Mouse (Mus musculus): Measurements from ENCODE around the gene Arrb1. TPM values are rescaled to one million over a fixed set of nuclear protein-coding genes. Genes with fewer than 3 reads are reported as not detected.
"Not testable (repeated sequence)": the region's sequence is repeated elsewhere in the genome, so short reads cannot be mapped to it uniquely, and the experiment has no call there.

Gene Arrb1
- polyA plus RNA-seq (2014; fragmentation: Nextera tagmentation; extraction: Ambion mirVana), result 2.9 and 3.3 TPM in 2 replicates

DNA sequence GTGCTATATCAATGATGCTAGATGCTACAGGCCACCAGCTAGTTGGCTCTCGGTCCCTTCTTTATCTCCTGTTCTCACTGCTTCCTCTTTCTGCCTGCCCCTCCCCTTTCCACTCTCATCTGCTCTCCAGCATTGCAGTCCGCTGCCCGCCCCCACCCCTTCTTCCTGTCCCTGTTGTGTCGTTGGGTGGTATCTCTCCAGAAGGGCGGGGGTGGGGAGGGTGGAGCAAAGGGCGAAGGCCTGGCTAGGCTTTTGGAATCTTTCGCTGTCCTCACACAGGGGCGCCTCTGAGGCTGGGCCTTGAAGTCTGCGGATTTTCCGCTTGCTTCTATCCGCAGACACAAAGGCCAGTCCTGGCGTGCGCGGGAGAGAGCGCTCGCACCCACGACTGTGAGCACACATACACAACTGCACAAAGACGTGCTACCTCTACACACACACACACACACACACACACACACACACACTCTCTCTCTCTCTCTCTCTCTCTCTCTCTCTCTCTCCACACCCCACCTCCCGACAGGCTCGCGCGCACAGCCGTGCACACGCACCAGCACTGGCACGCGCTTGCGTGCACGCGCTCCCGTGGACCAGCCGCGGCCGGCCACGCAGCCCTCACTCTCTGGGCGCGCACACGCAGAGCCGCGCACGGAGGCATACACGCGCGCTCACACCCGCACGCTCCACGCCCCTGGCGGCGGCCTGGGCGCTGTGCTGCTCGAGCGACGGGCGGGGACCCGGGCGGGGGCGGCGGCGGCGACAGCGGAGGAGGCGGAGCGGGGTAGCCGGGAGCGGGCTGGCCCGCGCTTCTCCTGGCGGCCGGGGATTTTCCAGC lies at the start of gene Arrb1:
Gene Arrb1 (plus strand): TSS at position 566 of the 835 bp plus-strand sequence.
- peak; percentile 71 for ATAC-seq (ENCODE audit: insufficient number of reproducible peaks, low FRiP score, low TSS enrichment, low read depth)
- peak within 1 kb of the TSS; percentile 95 for H3K4me2 ChIP-seq (ENCODE audit: low read depth, severe bottlenecking)
- H3K9ac ChIP-seq (ENCODE audit: low read length), result peak within 1 kb of the TSS; percentile 85
- H3K4me1 ChIP-seq (ENCODE audit: control insufficient read depth, insufficient read depth, low read length), result peaks cover 29% of the 10 kb centered on the region
- peak within 1 kb of the TSS; percentile 56; the same call in 1 of the 2 replicates for H3K27ac ChIP-seq (replicated peaks; ENCODE audit: low read depth, low read length)
- H3K9me3 ChIP-seq (ENCODE audit: control insufficient read depth, low read length), result no peaks in the 10 kb centered on the region
- under 1% methylated on average over 63 of the region's 68 CpGs for WGBS
- DNase-seq (ENCODE audit: low spot score), result peak; percentile 79
- peak within 1 kb of the TSS; percentile 65 for H3K4me3 ChIP-seq (ENCODE audit: low read depth, low read length)
- no peaks in the 10 kb centered on the region for H3K27me3 ChIP-seq (ENCODE audit: control insufficient read depth, insufficient read depth, low read length)
- H3K36me3 ChIP-seq (ENCODE audit: control insufficient read depth, insufficient read depth, low read length), result no peaks in the 10 kb centered on the region

DNA sequence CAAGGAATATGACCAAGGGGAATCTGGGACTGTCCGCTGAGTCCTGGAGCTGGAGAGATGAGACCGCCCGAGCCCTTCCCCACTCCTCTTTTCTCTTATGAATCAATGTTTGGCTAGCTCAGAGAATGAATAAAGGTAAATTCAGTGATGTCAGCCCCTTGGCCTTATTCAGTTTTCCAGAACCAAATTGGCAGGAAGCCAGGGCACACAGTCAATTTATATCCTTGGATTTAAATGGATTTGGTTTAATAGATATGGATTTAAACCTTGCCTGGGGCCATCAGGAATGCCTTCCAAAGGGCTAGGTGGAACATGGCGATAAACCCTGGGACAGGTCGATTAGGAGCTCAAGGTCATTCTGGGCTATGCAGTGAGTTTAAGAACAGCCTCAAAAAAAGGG lies 45.6 kb upstream of the Arrb1 start:
- DNase-seq (ENCODE audit: low spot score) (no peak), ATAC-seq (ENCODE audit: insufficient number of reproducible peaks, low FRiP score, low TSS enrichment, low read depth) (no peak)
- H3K36me3 ChIP-seq (ENCODE audit: control insufficient read depth, insufficient read depth, low read length), result no peaks in the 10 kb centered on the region
- no peak overlapping the region for H3K4me3 ChIP-seq (ENCODE audit: low read depth, low read length)
- 82% methylated on average over 5 of the region's 5 CpGs for WGBS
- H3K4me1 ChIP-seq (ENCODE audit: control insufficient read depth, insufficient read depth, low read length), result no peaks in the 10 kb centered on the region
- no peak overlapping the region for H3K27ac ChIP-seq (replicated peaks; ENCODE audit: low read depth, low read length)
- H3K9ac ChIP-seq (ENCODE audit: low read length), result no peak overlapping the region
- H3K4me2 ChIP-seq (ENCODE audit: low read depth, severe bottlenecking), result no peak overlapping the region
- H3K27me3 ChIP-seq (ENCODE audit: control insufficient read depth, insufficient read depth, low read length), result no peaks in the 10 kb centered on the region
- 0 out of 2 replicates have a peak, but pooled peaks cover 2% of the 10 kb centered on the region for H3K9me3 ChIP-seq (ENCODE audit: control insufficient read depth, low read length)

DNA sequence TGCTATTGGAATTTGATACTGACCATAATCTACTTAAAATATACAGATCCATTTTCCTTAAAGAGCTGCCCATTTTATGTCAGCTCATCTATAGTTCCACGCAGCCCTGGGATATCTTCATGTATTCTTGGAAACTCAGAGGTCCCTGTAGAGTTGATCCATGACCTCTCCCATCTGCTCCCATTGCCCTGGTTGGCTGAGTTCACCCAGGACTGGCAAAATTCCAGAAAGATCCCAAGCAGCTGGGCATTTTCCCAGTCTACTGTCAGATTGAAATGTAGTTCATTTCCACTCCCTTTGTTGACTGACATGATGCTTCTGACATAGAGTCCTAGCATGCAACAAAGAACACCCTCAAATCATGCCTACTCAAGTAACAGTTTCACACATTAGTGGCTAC lies 36.1 kb upstream of the Arrb1 start:
- no peak for ATAC-seq (ENCODE audit: insufficient number of reproducible peaks, low FRiP score, low TSS enrichment, low read depth)
- DNase-seq (ENCODE audit: low spot score), result no peak
- Histone ChIP-seq H3K27ac (replicated peaks; ENCODE audit: low read depth, low read length) (no peak overlapping the region), H3K4me3 (ENCODE audit: low read depth, low read length) (no peak overlapping the region), H3K4me1 (ENCODE audit: control insufficient read depth, insufficient read depth, low read length) (no peaks in the 10 kb centered on the region), H3K27me3 (ENCODE audit: control insufficient read depth, insufficient read depth, low read length) (no peaks in the 10 kb centered on the region), H3K36me3 (ENCODE audit: control insufficient read depth, insufficient read depth, low read length) (no peaks in the 10 kb centered on the region), H3K9ac (ENCODE audit: low read length) (no peak overlapping the region), H3K9me3 (ENCODE audit: control insufficient read depth, low read length) (no peaks in the 10 kb centered on the region), H3K4me2 (ENCODE audit: low read depth, severe bottlenecking) (no peak overlapping the region)
- 64% methylated on average over 1 of the region's 1 CpGs for WGBS

DNA sequence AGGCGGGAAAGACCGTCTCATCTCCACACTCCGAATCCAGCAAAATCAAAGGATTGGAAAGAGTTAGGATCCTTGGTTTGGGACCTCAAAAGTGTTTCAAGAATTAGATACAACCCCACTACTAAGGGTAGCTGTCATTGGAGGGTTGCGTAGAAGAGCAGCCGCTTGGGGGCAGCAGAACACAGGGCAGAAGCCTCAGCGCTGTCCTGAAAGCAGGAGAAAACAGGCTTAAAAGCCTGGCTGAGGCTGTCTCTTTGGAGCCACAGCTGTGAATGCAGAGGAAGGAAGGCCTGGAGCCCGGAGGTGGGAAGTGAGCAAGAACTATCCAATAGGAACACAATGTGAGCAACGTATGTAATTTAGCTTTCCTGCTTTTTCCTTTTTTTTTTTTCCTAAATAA lies 35.1 kb upstream of the Arrb1 start:
- Histone ChIP-seq H3K9ac (ENCODE audit: low read length) (no peak overlapping the region), H3K4me1 (ENCODE audit: control insufficient read depth, insufficient read depth, low read length) (no peaks in the 10 kb centered on the region), H3K36me3 (ENCODE audit: control insufficient read depth, insufficient read depth, low read length) (no peaks in the 10 kb centered on the region), H3K9me3 (ENCODE audit: control insufficient read depth, low read length) (no peaks in the 10 kb centered on the region), H3K4me3 (ENCODE audit: low read depth, low read length) (no peak overlapping the region), H3K4me2 (ENCODE audit: low read depth, severe bottlenecking) (no peak overlapping the region), H3K27ac (replicated peaks; ENCODE audit: low read depth, low read length) (no peak overlapping the region), H3K27me3 (ENCODE audit: control insufficient read depth, insufficient read depth, low read length) (no peaks in the 10 kb centered on the region)
- peak; percentile 57; the same call in 1 of the 2 replicates for ATAC-seq (ENCODE audit: insufficient number of reproducible peaks, low FRiP score, low TSS enrichment, low read depth)
- WGBS, result 4% methylated on average over 8 of the region's 8 CpGs
- DNase-seq (ENCODE audit: low spot score), result peak; percentile 88

DNA sequence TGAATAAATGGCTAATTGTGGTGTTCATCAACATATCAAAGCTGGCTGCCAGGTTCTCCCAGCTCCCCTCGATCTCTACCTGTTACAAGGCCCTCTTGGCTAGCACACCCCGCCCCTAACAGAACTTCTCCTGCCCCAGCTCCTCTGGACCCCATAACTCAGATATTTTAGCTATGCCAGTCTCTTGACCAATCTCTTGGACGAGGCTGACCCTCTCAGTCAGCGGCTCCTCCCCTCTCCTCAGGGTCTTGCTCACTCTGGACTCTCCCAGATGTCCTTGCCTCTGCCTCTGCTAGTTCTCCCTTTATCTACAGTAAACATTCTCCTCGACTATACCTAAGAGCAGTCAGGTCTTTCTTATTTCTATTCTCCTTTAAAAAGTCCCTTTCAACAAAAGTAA lies 34.6 kb upstream of the Arrb1 start:
- H3K9ac ChIP-seq (ENCODE audit: low read length), result no peak overlapping the region
- H3K4me3 ChIP-seq (ENCODE audit: low read depth, low read length), result no peak overlapping the region
- DNase-seq (ENCODE audit: low spot score) (no peak), ATAC-seq (ENCODE audit: insufficient number of reproducible peaks, low FRiP score, low TSS enrichment, low read depth) (no peak)
- no peak overlapping the region for H3K27ac ChIP-seq (replicated peaks; ENCODE audit: low read depth, low read length)
- H3K27me3 ChIP-seq (ENCODE audit: control insufficient read depth, insufficient read depth, low read length), result no peaks in the 10 kb centered on the region
- H3K4me1 ChIP-seq (ENCODE audit: control insufficient read depth, insufficient read depth, low read length), result no peaks in the 10 kb centered on the region
- H3K4me2 ChIP-seq (ENCODE audit: low read depth, severe bottlenecking), result no peak overlapping the region
- H3K36me3 ChIP-seq (ENCODE audit: control insufficient read depth, insufficient read depth, low read length), result no peaks in the 10 kb centered on the region
- 29% methylated on average over 5 of the region's 5 CpGs for WGBS
- no peaks in the 10 kb centered on the region for H3K9me3 ChIP-seq (ENCODE audit: control insufficient read depth, low read length)

DNA sequence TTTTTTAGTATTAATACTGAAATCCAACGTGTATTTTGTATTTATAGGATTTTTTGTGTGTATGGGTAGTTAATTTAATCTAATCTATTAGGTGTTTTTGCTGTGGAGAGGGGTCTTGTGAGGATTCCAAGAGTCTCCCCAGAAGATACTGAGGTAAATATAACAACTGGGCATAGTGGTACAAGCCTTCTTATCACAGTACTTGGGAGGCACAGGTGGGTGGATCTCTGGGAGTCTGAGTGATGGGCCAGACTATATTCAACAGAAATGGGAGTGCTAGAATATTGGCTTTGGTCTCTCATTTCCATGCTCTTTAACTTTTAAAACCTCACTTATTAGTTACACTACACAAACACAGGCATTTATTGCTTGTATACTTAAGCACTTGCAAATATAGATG lies 34.1 kb upstream of the Arrb1 start:
- Histone ChIP-seq H3K4me2 (ENCODE audit: low read depth, severe bottlenecking) (no peak overlapping the region), H3K9ac (ENCODE audit: low read length) (no peak overlapping the region), H3K27me3 (ENCODE audit: control insufficient read depth, insufficient read depth, low read length) (no peaks in the 10 kb centered on the region), H3K4me1 (ENCODE audit: control insufficient read depth, insufficient read depth, low read length) (no peaks in the 10 kb centered on the region), H3K4me3 (ENCODE audit: low read depth, low read length) (no peak overlapping the region), H3K9me3 (ENCODE audit: control insufficient read depth, low read length) (no peaks in the 10 kb centered on the region), H3K27ac (replicated peaks; ENCODE audit: low read depth, low read length) (no peak overlapping the region), H3K36me3 (ENCODE audit: control insufficient read depth, insufficient read depth, low read length) (no peaks in the 10 kb centered on the region)
- no peak for ATAC-seq (ENCODE audit: insufficient number of reproducible peaks, low FRiP score, low TSS enrichment, low read depth)
- 52% methylated on average over 1 of the region's 1 CpGs for WGBS
- no peak for DNase-seq (ENCODE audit: low spot score)

DNA sequence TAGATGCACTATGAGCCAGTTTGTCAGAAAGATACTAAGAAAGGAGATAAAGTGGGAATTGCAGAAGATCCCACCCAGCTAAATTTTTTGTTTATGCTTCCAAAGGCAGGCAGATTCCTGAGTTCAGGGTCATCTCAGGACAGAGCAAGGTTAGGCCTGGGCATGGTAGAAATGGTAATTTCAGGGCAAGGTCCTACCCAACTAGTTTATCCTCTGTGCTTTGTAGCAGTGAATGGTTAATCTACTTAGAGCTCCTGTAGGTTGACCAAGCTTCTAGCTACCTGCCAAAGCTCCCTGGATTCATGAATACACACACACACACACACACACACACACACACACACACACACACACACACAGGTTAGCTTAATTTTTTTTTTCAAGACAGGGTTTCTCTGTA lies 30.7 kb upstream of the Arrb1 start:
- ATAC-seq (ENCODE audit: insufficient number of reproducible peaks, low FRiP score, low TSS enrichment, low read depth), result no peak
- no peak for DNase-seq (ENCODE audit: low spot score)
- no peak overlapping the region for H3K4me3 ChIP-seq (ENCODE audit: low read depth, low read length)

DNA sequence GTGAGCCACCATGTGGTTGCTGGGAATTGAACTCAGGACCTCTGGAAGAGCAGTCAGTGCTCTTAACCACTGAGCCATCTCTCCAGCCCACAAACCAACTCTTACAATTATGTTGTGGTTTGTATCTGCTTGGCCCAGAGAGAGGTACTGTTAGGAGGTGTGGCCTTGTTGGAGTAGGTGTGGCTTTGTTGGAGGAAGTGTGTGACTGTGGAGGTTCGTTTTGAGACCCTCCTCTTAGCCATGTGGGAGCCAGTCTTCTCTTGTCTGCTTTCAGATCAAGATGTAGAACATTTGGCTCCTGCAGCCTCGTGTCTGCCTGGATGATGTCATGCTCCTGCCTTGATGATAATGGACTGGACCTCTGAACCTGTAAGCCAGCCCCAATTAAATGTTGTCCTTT lies 27.1 kb upstream of the Arrb1 start:
- H3K27me3 ChIP-seq (ENCODE audit: control insufficient read depth, insufficient read depth, low read length); H3K4me1 ChIP-seq (ENCODE audit: control insufficient read depth, insufficient read depth, low read length); H3K9ac ChIP-seq (ENCODE audit: low read length); DNase-seq (ENCODE audit: low spot score); H3K9me3 ChIP-seq (ENCODE audit: control insufficient read depth, low read length); H3K27ac ChIP-seq (replicated peaks; ENCODE audit: low read depth, low read length); H3K4me3 ChIP-seq (ENCODE audit: low read depth, low read length); H3K36me3 ChIP-seq (ENCODE audit: control insufficient read depth, insufficient read depth, low read length); H3K4me2 ChIP-seq (ENCODE audit: low read depth, severe bottlenecking); ATAC-seq (ENCODE audit: insufficient number of reproducible peaks, low FRiP score, low TSS enrichment, low read depth): not testable (repeated sequence)
- WGBS, result 22% methylated on average over 2 of the region's 2 CpGs

More for the DNA sequence above, 30.7 kb upstream of the Arrb1 start:
- Histone ChIP-seq H3K27me3 (ENCODE audit: control insufficient read depth, insufficient read depth, low read length) (no peaks in the 10 kb centered on the region), H3K27ac (replicated peaks; ENCODE audit: low read depth, low read length) (no peak overlapping the region), H3K36me3 (ENCODE audit: control insufficient read depth, insufficient read depth, low read length) (no peaks in the 10 kb centered on the region), H3K9me3 (ENCODE audit: control insufficient read depth, low read length) (no peaks in the 10 kb centered on the region), H3K4me1 (ENCODE audit: control insufficient read depth, insufficient read depth, low read length) (no peaks in the 10 kb centered on the region), H3K4me2 (ENCODE audit: low read depth, severe bottlenecking) (no peak overlapping the region), H3K9ac (ENCODE audit: low read length) (no peak overlapping the region)
